Mouse (Mus musculus): ENCODE results near the gene Car8. TPM values are rescaled to one million over a fixed set of nuclear protein-coding genes. Genes with fewer than 3 reads are reported as not detected.
"Not testable (repeated sequence)": the region's sequence is repeated elsewhere in the genome, so short reads cannot be mapped to it uniquely, and the experiment has no call there.

Gene Car8
- polyA plus RNA-seq, 1 experiment from 2014 or later, result 1.7 TPM

DNA sequence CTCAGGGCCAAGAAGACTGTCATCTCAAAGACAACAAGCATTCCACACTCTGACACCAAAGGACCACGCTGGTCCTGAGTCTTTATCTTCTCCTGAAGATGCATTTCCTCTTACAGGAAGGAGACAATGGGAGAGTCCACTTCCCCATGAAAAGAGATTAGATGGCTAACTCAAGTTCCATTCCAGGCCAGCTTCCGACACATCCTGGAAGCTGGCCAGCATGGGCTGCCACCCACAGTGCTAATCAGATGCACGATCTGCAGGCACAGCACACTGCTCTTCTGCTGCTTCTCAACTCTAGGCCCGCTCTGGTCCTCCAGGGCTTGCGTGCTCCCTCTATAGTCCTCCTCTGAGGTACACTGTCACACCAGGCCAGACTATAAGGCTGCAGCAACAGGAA, 40.8 kb downstream of the Car8 start:
- Histone ChIP-seq H3K27me3 (replicated peaks; ENCODE audit: control insufficient read depth, insufficient read depth, low read length) (no peaks in the 10 kb centered on the region), H3K9ac (ENCODE audit: low read depth, low read length) (no peak overlapping the region), H3K4me1 (replicated peaks; ENCODE audit: control insufficient read depth, insufficient read depth, low read length) (peaks cover 5% of the 10 kb centered on the region; the same call in 1 of the 2 replicates), H3K9me3 (ENCODE audit: control insufficient read depth, low read length) (no peaks in the 10 kb centered on the region), H3K36me3 (ENCODE audit: control insufficient read depth, insufficient read depth, low read length) (no peaks in the 10 kb centered on the region), H3K4me3 (ENCODE audit: low read depth, low read length) (no peak overlapping the region), H3K27ac (ENCODE audit: low read depth, low read length) (no peak overlapping the region), H3K4me2 (no peak overlapping the region)
- no peak for DNase-seq (ENCODE audit: low spot score)
- no peak for ATAC-seq (replicated peaks; ENCODE audit: low FRiP score)
- WGBS, result 56% methylated on average over 5 of the region's 5 CpGs

DNA sequence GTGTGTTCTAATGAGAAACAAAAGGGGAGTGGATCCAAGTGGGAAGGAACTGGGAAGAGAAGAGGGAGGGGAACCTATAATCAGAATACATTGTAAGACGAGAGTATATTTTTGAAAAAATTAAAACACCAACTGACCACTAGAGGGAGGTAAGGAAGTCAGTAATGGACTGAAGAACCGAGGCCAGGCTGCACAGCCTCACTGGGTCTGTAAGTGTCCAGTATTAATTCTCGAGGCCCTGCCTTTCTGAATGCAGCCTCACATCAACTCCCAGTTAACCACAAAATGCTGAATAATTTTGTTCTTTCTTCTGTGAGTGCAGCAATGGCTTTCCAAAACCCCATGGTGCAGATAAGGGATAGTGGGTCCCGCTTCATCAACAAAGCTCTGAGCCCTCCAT, 48.4 kb downstream of the Car8 start:
- H3K27ac ChIP-seq (ENCODE audit: low read depth, low read length), result no peak overlapping the region
- H3K4me2 ChIP-seq, result no peak overlapping the region
- H3K4me3 ChIP-seq (ENCODE audit: low read depth, low read length), result no peak overlapping the region

DNA sequence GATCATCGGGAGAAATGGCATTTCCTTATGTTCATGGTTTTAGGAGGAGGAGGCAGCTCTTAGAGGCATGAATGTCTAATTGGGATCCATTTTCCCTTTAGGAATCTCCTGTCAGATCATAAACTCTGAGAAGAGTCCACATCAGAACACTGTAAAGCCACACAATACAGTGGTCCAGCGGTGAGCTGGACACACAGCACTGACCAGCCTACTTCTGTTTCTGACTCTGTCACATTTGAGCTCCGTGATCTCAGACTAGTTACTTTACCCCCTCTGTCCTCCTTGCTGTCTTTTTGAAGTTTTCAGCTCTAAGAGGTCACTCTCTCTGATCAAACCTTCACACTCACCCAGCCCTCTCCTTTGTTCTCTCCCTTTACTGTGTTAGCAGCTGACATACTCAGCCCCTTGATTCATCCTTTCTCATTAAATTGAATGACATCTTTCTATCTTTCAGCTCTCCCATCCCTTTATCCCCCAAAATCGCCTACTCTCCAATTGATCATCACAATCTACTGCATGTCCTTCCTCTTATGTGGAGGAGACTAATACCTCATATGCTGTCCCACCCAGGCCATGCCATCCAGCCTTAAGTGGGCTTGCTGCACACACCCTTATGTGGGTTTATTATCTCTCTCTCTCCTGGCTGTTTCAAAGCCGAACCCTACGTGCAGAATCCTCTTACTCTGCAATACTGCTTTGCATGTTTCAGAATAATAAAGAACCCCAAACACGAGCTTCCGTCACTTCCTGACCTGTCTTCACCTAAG, 51.7 kb downstream of the Car8 start:
- WGBS, result 72% methylated on average over 8 of the region's 8 CpGs
- Histone ChIP-seq H3K27me3 (replicated peaks; ENCODE audit: control insufficient read depth, insufficient read depth, low read length) (no peaks in the 10 kb centered on the region), H3K4me2 (no peak overlapping the region), H3K36me3 (ENCODE audit: control insufficient read depth, insufficient read depth, low read length) (no peaks in the 10 kb centered on the region), H3K4me3 (ENCODE audit: low read depth, low read length) (no peak overlapping the region), H3K9ac (ENCODE audit: low read depth, low read length) (no peak overlapping the region), H3K27ac (ENCODE audit: low read depth, low read length) (no peak overlapping the region), H3K9me3 (ENCODE audit: control insufficient read depth, low read length) (no peaks in the 10 kb centered on the region), H3K4me1 (replicated peaks; ENCODE audit: control insufficient read depth, insufficient read depth, low read length) (no peaks in the 10 kb centered on the region)
- DNase-seq (ENCODE audit: low spot score) (no peak), ATAC-seq (replicated peaks; ENCODE audit: low FRiP score) (no peak)

More for the DNA sequence above, 48.4 kb downstream of the Car8 start:
- ATAC-seq (replicated peaks; ENCODE audit: low FRiP score) (no peak), DNase-seq (ENCODE audit: low spot score) (no peak)
- WGBS, result 69% methylated on average over 4 of the region's 4 CpGs
- H3K9me3 ChIP-seq (ENCODE audit: control insufficient read depth, low read length), result no peaks in the 10 kb centered on the region
- no peaks in the 10 kb centered on the region for H3K36me3 ChIP-seq (ENCODE audit: control insufficient read depth, insufficient read depth, low read length)
- H3K9ac ChIP-seq (ENCODE audit: low read depth, low read length), result no peak overlapping the region
- no peaks in the 10 kb centered on the region for H3K27me3 ChIP-seq (replicated peaks; ENCODE audit: control insufficient read depth, insufficient read depth, low read length)
- H3K4me1 ChIP-seq (replicated peaks; ENCODE audit: control insufficient read depth, insufficient read depth, low read length), result no peaks in the 10 kb centered on the region

DNA sequence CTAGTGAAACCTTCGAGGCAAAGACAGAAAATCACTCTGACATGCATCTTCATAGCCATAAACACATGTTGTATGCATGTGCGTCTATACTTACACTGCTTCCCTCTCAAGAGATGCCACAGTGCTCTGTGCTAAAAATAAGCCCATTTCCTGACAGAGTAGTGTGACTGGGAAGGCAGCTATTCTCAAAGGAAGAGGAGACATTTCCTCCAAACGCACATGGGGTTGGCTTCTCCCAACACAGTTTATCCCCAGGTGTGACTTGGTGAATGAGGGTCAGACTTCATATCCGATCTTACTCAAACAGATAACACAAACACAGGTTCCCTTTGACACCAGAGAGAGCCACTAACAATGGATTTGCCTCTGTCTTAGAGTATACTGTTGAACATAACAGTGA, 58.3 kb downstream of the Car8 start:
- no peak for DNase-seq (ENCODE audit: low spot score)

DNA sequence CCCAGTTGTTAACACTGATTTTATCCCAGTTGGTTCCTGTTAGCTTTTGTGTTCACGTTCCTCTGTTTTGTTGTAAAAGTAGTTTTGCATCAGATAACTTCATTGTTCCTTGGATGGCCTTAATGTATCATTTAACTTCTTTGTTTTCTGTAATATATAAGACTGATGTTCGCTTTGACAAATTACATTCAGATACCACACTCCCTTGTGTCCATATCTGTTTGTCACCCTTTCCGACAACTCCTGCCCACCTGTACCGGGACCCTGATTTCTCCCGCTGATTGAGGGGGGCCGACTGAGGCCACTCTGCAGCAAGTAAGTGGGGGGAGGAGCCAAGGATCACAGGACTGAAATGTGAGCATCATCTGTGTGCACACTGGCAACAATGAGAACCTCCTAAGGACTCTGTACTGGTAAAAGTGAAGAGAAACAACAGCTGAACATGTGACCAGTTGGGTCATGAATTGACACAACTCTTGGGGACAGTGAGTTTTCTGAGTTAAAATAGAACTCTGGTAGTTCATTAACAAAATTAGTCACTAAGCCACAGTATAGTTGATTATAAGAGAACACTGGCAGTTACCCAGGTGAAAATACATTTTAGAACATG, 84.1 kb downstream of the Car8 start:
- 76% methylated on average over 6 of the region's 6 CpGs for WGBS

More for the DNA sequence above, 58.3 kb downstream of the Car8 start:
- no peaks in the 10 kb centered on the region for H3K36me3 ChIP-seq (ENCODE audit: control insufficient read depth, insufficient read depth, low read length)
- no peaks in the 10 kb centered on the region for H3K9me3 ChIP-seq (ENCODE audit: control insufficient read depth, low read length)
- no peak overlapping the region for H3K4me2 ChIP-seq
- H3K27ac ChIP-seq (ENCODE audit: low read depth, low read length), result no peak overlapping the region
- no peak for ATAC-seq (replicated peaks; ENCODE audit: low FRiP score)
- 55% methylated on average over 4 of the region's 4 CpGs for WGBS
- H3K27me3 ChIP-seq (replicated peaks; ENCODE audit: control insufficient read depth, insufficient read depth, low read length), result no peaks in the 10 kb centered on the region
- no peaks in the 10 kb centered on the region for H3K4me1 ChIP-seq (replicated peaks; ENCODE audit: control insufficient read depth, insufficient read depth, low read length)
- no peak overlapping the region for H3K9ac ChIP-seq (ENCODE audit: low read depth, low read length)
- H3K4me3 ChIP-seq (ENCODE audit: low read depth, low read length), result no peak overlapping the region

DNA sequence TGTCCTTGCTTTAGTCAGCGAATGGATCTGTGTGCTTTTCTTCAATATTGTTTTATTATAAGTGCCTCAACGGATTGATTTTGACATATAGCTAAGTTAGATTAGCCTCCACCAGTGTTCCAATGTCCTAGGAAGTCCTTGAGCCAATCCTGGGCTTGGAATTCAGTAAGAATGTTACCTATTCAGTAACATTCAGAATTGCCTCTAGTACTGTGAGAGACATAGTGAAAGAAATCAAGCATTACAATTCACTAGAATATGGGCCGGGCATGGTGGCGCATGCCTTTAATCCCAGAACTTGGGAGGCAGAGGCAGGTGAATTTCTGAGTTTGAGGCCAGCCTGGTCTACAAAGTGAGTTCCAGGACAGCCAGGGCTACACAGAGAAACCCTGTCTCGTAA, 84.9 kb downstream of the Car8 start:
- H3K36me3 ChIP-seq (ENCODE audit: control insufficient read depth, insufficient read depth, low read length); H3K9ac ChIP-seq (ENCODE audit: low read depth, low read length); H3K27ac ChIP-seq (ENCODE audit: low read depth, low read length); H3K4me3 ChIP-seq (ENCODE audit: low read depth, low read length); ATAC-seq (replicated peaks; ENCODE audit: low FRiP score); H3K9me3 ChIP-seq (ENCODE audit: control insufficient read depth, low read length); H3K4me1 ChIP-seq (replicated peaks; ENCODE audit: control insufficient read depth, insufficient read depth, low read length); H3K4me2 ChIP-seq; H3K27me3 ChIP-seq (replicated peaks; ENCODE audit: control insufficient read depth, insufficient read depth, low read length); DNase-seq (ENCODE audit: low spot score): not testable (repeated sequence)
- WGBS, result 79% methylated on average over 5 of the region's 5 CpGs

More for the DNA sequence above, 84.1 kb downstream of the Car8 start:
- Histone ChIP-seq H3K9me3 (ENCODE audit: control insufficient read depth, low read length) (no peaks in the 10 kb centered on the region), H3K27ac (ENCODE audit: low read depth, low read length) (no peak overlapping the region), H3K4me3 (ENCODE audit: low read depth, low read length) (no peak overlapping the region), H3K27me3 (replicated peaks; ENCODE audit: control insufficient read depth, insufficient read depth, low read length) (no peaks in the 10 kb centered on the region), H3K36me3 (ENCODE audit: control insufficient read depth, insufficient read depth, low read length) (no peaks in the 10 kb centered on the region), H3K9ac (ENCODE audit: low read depth, low read length) (no peak overlapping the region), H3K4me2 (no peak overlapping the region), H3K4me1 (replicated peaks; ENCODE audit: control insufficient read depth, insufficient read depth, low read length) (no peaks in the 10 kb centered on the region)
- DNase-seq (ENCODE audit: low spot score) (no peak), ATAC-seq (replicated peaks; ENCODE audit: low FRiP score) (no peak)

DNA sequence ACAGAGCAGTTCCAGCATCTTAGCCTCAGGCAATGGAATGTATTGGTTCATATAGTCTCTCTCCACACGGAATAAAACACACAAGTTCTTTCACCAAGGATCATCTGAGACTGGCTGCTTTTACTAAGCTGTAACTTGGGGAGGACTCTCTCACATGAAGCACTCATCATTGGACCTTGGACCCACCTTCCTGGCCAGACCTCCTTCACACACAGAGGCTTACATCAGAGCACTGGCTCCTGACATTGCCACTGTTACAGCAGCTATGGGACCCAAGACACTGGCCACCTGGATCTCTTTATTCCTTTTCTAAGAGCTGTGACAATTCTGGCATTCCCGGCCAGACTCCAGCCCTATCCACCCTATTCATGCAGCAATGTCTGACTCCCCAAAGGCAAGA, 101.4 kb downstream of the Car8 start:
- no peaks in the 10 kb centered on the region for H3K27me3 ChIP-seq (replicated peaks; ENCODE audit: control insufficient read depth, insufficient read depth, low read length)
- H3K36me3 ChIP-seq (ENCODE audit: control insufficient read depth, insufficient read depth, low read length), result no peaks in the 10 kb centered on the region
- ATAC-seq (replicated peaks; ENCODE audit: low FRiP score), result no peak
- H3K4me2 ChIP-seq, result no peak overlapping the region
- no peak for DNase-seq (ENCODE audit: low spot score)
- WGBS, result 81% methylated on average over 2 of the region's 2 CpGs
- no peak overlapping the region for H3K27ac ChIP-seq (ENCODE audit: low read depth, low read length)
- H3K9ac ChIP-seq (ENCODE audit: low read depth, low read length), result no peak overlapping the region
- no peaks in the 10 kb centered on the region for H3K9me3 ChIP-seq (ENCODE audit: control insufficient read depth, low read length)
- H3K4me3 ChIP-seq (ENCODE audit: low read depth, low read length), result no peak overlapping the region
- no peaks in the 10 kb centered on the region for H3K4me1 ChIP-seq (replicated peaks; ENCODE audit: control insufficient read depth, insufficient read depth, low read length)

DNA sequence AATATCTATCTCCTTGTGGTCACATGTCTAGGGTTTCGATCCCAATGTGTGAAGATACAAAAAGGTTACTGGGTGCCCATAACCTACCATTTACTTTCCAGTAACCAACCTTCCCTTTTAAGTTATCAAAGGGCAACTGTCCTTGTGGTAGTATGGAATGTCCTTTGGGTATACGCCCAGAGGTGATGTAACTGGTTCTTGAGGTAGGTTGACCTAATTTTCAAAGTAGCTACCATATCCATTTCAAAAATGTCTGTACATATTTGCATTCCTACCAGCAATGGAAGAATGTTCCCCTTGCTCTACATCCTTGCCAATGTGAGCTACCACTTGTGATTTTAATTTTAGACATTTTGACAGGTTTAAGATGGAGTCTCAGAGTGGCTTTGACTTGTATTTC, 106.8 kb downstream of the Car8 start:
- no peaks in the 10 kb centered on the region for H3K27me3 ChIP-seq (replicated peaks; ENCODE audit: control insufficient read depth, insufficient read depth, low read length)
- H3K27ac ChIP-seq (ENCODE audit: low read depth, low read length), result no peak overlapping the region
- H3K36me3 ChIP-seq (ENCODE audit: control insufficient read depth, insufficient read depth, low read length), result no peaks in the 10 kb centered on the region
- H3K4me3 ChIP-seq (ENCODE audit: low read depth, low read length), result no peak overlapping the region
- H3K4me2 ChIP-seq, result no peak overlapping the region
- no peak for DNase-seq (ENCODE audit: low spot score)
- WGBS, result 89% methylated on average over 2 of the region's 2 CpGs
- no peak for ATAC-seq (replicated peaks; ENCODE audit: low FRiP score)
- H3K9me3 ChIP-seq (ENCODE audit: control insufficient read depth, low read length), result no peaks in the 10 kb centered on the region
- no peak overlapping the region for H3K9ac ChIP-seq (ENCODE audit: low read depth, low read length)
- H3K4me1 ChIP-seq (replicated peaks; ENCODE audit: control insufficient read depth, insufficient read depth, low read length), result no peaks in the 10 kb centered on the region

DNA sequence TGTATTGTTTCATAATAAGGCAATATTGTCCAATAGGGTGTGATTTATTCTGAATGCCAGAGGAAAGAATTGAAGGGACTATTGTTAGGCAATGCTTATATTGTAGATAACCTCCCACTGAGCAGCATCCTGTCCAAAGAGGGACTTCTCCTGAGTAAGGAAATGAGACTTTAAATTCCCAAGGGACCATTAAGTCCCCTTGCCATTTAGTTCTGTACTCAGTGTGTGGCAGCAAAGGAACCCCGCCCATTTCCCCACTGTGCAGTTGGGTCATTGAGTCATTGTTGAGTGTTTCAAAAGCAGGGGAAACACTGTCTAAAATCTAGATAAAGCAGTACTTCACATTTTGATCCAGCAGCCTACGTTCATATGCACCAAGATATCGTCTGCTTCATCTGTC, 125.3 kb downstream of the Car8 start:
- ATAC-seq (replicated peaks; ENCODE audit: low FRiP score) (no peak), DNase-seq (ENCODE audit: low spot score) (no peak)
- no peak overlapping the region for H3K4me2 ChIP-seq
- H3K4me1 ChIP-seq (replicated peaks; ENCODE audit: control insufficient read depth, insufficient read depth, low read length), result no peaks in the 10 kb centered on the region
- 75% methylated on average over 3 of the region's 3 CpGs for WGBS
- no peaks in the 10 kb centered on the region for H3K9me3 ChIP-seq (ENCODE audit: control insufficient read depth, low read length)
- H3K9ac ChIP-seq (ENCODE audit: low read depth, low read length), result no peak overlapping the region
- no peaks in the 10 kb centered on the region for H3K27me3 ChIP-seq (replicated peaks; ENCODE audit: control insufficient read depth, insufficient read depth, low read length)
- no peak overlapping the region for H3K4me3 ChIP-seq (ENCODE audit: low read depth, low read length)
- no peak overlapping the region for H3K27ac ChIP-seq (ENCODE audit: low read depth, low read length)
- no peaks in the 10 kb centered on the region for H3K36me3 ChIP-seq (ENCODE audit: control insufficient read depth, insufficient read depth, low read length)
